Mouse (Mus musculus): ENCODE results near the gene Sin3b. TPM values are rescaled to one million over a fixed set of nuclear protein-coding genes. Genes with fewer than 3 reads are reported as not detected.

Sin3b gene
- total RNA-seq, 1 experiment, result 189 TPM

- H3K9ac ChIP-seq (ENCODE audit: insufficient read depth, low read depth, low read length, poor library complexity, severe bottlenecking), result peak overlapping the region; percentile 23; the same call in 1 of the 2 replicates
- TF ChIP-seq ZC3H11A (IDR thresholded peaks at IDR 0.05; ENCODE audit: borderline replicate concordance, low read depth, low read length) (no peak), CHD2 (IDR thresholded peaks at IDR 0.05; ENCODE audit: low read depth, low read length) (no peak), MAFK (IDR thresholded peaks at IDR 0.05; ENCODE audit: insufficient read depth, low read depth, low read length) (no peak), ZNF384 (IDR thresholded peaks at IDR 0.05; ENCODE audit: low read depth, low read length) (no peak), HCFC1 (IDR thresholded peaks at IDR 0.05; ENCODE audit: borderline replicate concordance, insufficient read depth, low read length) (no peak)
- H3K27ac ChIP-seq (ENCODE audit: insufficient read depth, low read depth, low read length, poor library complexity, severe bottlenecking), result no peak overlapping the region
- no peak for DNase-seq (ENCODE audit: low read depth, low spot score)
- peaks cover 35% of the 10 kb centered on the region for H3K36me3 ChIP-seq (ENCODE audit: control insufficient read depth, insufficient read depth, low read length, poor library complexity, severe bottlenecking)
- in situ Hi-C loops (cut with MboI; ENCODE audit: low sequenced_read_pairs in 2 of 2, unreplicated experiment in 2 of 2), result no loop called here
- peaks cover 0 to 3% of the 10 kb centered on the region in 2 experiments; a peak in 1 of 4 replicates for H3K4me1 ChIP-seq (ENCODE audit: control insufficient read depth in 2 of 2, insufficient read depth in 2 of 2, low read length in 2 of 2, poor library complexity in 1 of 2)
- H3K9me3 ChIP-seq (ENCODE audit: control insufficient read depth, insufficient read depth, low read depth, low read length), result no peaks in the 10 kb centered on the region
- peak overlapping the region; percentile 51 to 68; a peak in 3 of 4 replicates for H3K4me3 ChIP-seq (ENCODE audit: insufficient read depth in 1 of 2, low read depth in 1 of 2, low read length in 2 of 2, poor library complexity in 1 of 2, severe bottlenecking in 1 of 2)
These were observed 27.2 kb downstream of the Sin3b start for GRCm38 (mm10) chr8:72750266-72750665.

- TF ChIP-seq ZNF384 (IDR thresholded peaks at IDR 0.05; ENCODE audit: low read depth, low read length), result no peak
- no peak overlapping the region for H3K27ac ChIP-seq (ENCODE audit: insufficient read depth, low read depth, low read length, poor library complexity, severe bottlenecking)
- peaks cover 0 to 3% of the 10 kb centered on the region in 2 experiments; a peak in 1 of 4 replicates for H3K4me1 ChIP-seq (ENCODE audit: control insufficient read depth in 2 of 2, insufficient read depth in 2 of 2, low read length in 2 of 2, poor library complexity in 1 of 2)
- in situ Hi-C loops (cut with MboI; ENCODE audit: low sequenced_read_pairs in 2 of 2, unreplicated experiment in 2 of 2), result no loop called here
- H3K9ac ChIP-seq (ENCODE audit: insufficient read depth, low read depth, low read length, poor library complexity, severe bottlenecking), result no peak overlapping the region
- peaks cover 32% of the 10 kb centered on the region for H3K36me3 ChIP-seq (ENCODE audit: control insufficient read depth, insufficient read depth, low read length, poor library complexity, severe bottlenecking)
- no peaks in the 10 kb centered on the region for H3K9me3 ChIP-seq (ENCODE audit: control insufficient read depth, insufficient read depth, low read depth, low read length)
- no peak for DNase-seq (ENCODE audit: low read depth, low spot score)
- no peak overlapping the region for H3K4me3 ChIP-seq (ENCODE audit: insufficient read depth in 1 of 2, low read depth in 1 of 2, low read length in 2 of 2, poor library complexity in 1 of 2, severe bottlenecking in 1 of 2)
These were observed 28.0 kb downstream of the Sin3b start for GRCm38 (mm10) chr8:72751126-72751525.

GRCm38 (mm10) chr8:72752289-72752688 lies 29.2 kb downstream of the Sin3b start:
- H3K36me3 ChIP-seq (ENCODE audit: control insufficient read depth, insufficient read depth, low read length, poor library complexity, severe bottlenecking), result peaks cover 24% of the 10 kb centered on the region
- in situ Hi-C loops (cut with MboI; ENCODE audit: low sequenced_read_pairs in 2 of 2, unreplicated experiment in 2 of 2), result no loop called here
- DNase-seq (ENCODE audit: low read depth, low spot score), result no peak
- H3K27ac ChIP-seq (ENCODE audit: insufficient read depth, low read depth, low read length, poor library complexity, severe bottlenecking), result no peak overlapping the region
- TF ChIP-seq MAFK (IDR thresholded peaks at IDR 0.05; ENCODE audit: insufficient read depth, low read depth, low read length), result no peak
- TF ChIP-seq HCFC1 (IDR thresholded peaks at IDR 0.05; ENCODE audit: borderline replicate concordance, insufficient read depth, low read length), result no peak
- TF ChIP-seq CHD2 (IDR thresholded peaks at IDR 0.05; ENCODE audit: low read depth, low read length), result no peak
- no peak for TF ChIP-seq ZNF384 (IDR thresholded peaks at IDR 0.05; ENCODE audit: low read depth, low read length)
- TF ChIP-seq ZC3H11A (IDR thresholded peaks at IDR 0.05; ENCODE audit: borderline replicate concordance, low read depth, low read length), result no peak
- H3K4me1 ChIP-seq (ENCODE audit: control insufficient read depth in 2 of 2, insufficient read depth in 2 of 2, low read length in 2 of 2, poor library complexity in 1 of 2), result peaks cover 0 to 3% of the 10 kb centered on the region in 2 experiments; a peak in 1 of 4 replicates
- no peaks in the 10 kb centered on the region for H3K9me3 ChIP-seq (ENCODE audit: control insufficient read depth, insufficient read depth, low read depth, low read length)
- no peak overlapping the region for H3K4me3 ChIP-seq (ENCODE audit: insufficient read depth in 1 of 2, low read depth in 1 of 2, low read length in 2 of 2, poor library complexity in 1 of 2, severe bottlenecking in 1 of 2)
- H3K9ac ChIP-seq (ENCODE audit: insufficient read depth, low read depth, low read length, poor library complexity, severe bottlenecking), result no peak overlapping the region

- Histone ChIP-seq H3K4me3 (ENCODE audit: insufficient read depth in 1 of 2, low read depth in 1 of 2, low read length in 2 of 2, poor library complexity in 1 of 2, severe bottlenecking in 1 of 2) (no peak overlapping the region), H3K27ac (ENCODE audit: insufficient read depth, low read depth, low read length, poor library complexity, severe bottlenecking) (no peak overlapping the region), H3K9ac (ENCODE audit: insufficient read depth, low read depth, low read length, poor library complexity, severe bottlenecking) (no peak overlapping the region), H3K4me1 (ENCODE audit: control insufficient read depth in 2 of 2, insufficient read depth in 2 of 2, low read length in 2 of 2, poor library complexity in 1 of 2) (peaks cover 0 to 3% of the 10 kb centered on the region in 2 experiments; a peak in 2 of 4 replicates), H3K9me3 (ENCODE audit: control insufficient read depth, insufficient read depth, low read depth, low read length) (no peaks in the 10 kb centered on the region), H3K36me3 (ENCODE audit: control insufficient read depth, insufficient read depth, low read length, poor library complexity, severe bottlenecking) (peaks cover 16% of the 10 kb centered on the region; the same call in 1 of the 2 replicates)
- no peak for DNase-seq (ENCODE audit: low read depth, low spot score)
- no peak for TF ChIP-seq ZC3H11A (IDR thresholded peaks at IDR 0.05; ENCODE audit: borderline replicate concordance, low read depth, low read length)
- in situ Hi-C loops (cut with MboI; ENCODE audit: low sequenced_read_pairs in 2 of 2, unreplicated experiment in 2 of 2), result no loop called here
These were observed 30.1 kb downstream of the Sin3b start for GRCm38 (mm10) chr8:72753165-72753564.

- H3K27ac ChIP-seq (ENCODE audit: insufficient read depth, low read depth, low read length, poor library complexity, severe bottlenecking), result no peak overlapping the region
- H3K9ac ChIP-seq (ENCODE audit: insufficient read depth, low read depth, low read length, poor library complexity, severe bottlenecking), result no peak overlapping the region
- in situ Hi-C loops (cut with MboI; ENCODE audit: low sequenced_read_pairs in 2 of 2, unreplicated experiment in 2 of 2), result no loop called here
- no peaks in the 10 kb centered on the region for H3K9me3 ChIP-seq (ENCODE audit: control insufficient read depth, insufficient read depth, low read depth, low read length)
- no peak for TF ChIP-seq HCFC1 (IDR thresholded peaks at IDR 0.05; ENCODE audit: borderline replicate concordance, insufficient read depth, low read length)
- no peak for TF ChIP-seq CHD2 (IDR thresholded peaks at IDR 0.05; ENCODE audit: low read depth, low read length)
- no peak for TF ChIP-seq ZC3H11A (IDR thresholded peaks at IDR 0.05; ENCODE audit: borderline replicate concordance, low read depth, low read length)
- no peak for TF ChIP-seq ZNF384 (IDR thresholded peaks at IDR 0.05; ENCODE audit: low read depth, low read length)
- no peak for DNase-seq (ENCODE audit: low read depth, low spot score)
- peaks cover 10% of the 10 kb centered on the region; the same call in 1 of the 2 replicates for H3K36me3 ChIP-seq (ENCODE audit: control insufficient read depth, insufficient read depth, low read length, poor library complexity, severe bottlenecking)
- H3K4me1 ChIP-seq (ENCODE audit: control insufficient read depth in 2 of 2, insufficient read depth in 2 of 2, low read length in 2 of 2, poor library complexity in 1 of 2), result peaks cover 0 to 3% of the 10 kb centered on the region in 2 experiments; a peak in 2 of 4 replicates
- H3K4me3 ChIP-seq (ENCODE audit: insufficient read depth in 1 of 2, low read depth in 1 of 2, low read length in 2 of 2, poor library complexity in 1 of 2, severe bottlenecking in 1 of 2), result no peak overlapping the region
These were observed 30.7 kb downstream of the Sin3b start for GRCm38 (mm10) chr8:72753781-72754180.

All from ES-E14 (cell line).